Mouse (Mus musculus): ENCODE results near the gene Ttn. TPM values are rescaled to one million over a fixed set of nuclear protein-coding genes. Genes with fewer than 3 reads are reported as not detected.

The Ttn gene
- total RNA-seq, 2 experiments from 2014 or later, result 1.2 to 2.9 TPM

- DNase-seq (ENCODE audit: extremely low spot score in 1 of 2, low spot score in 1 of 2), result peak; percentile 79 to 80
Measured at GRCm38 (mm10) chr2:76672966-76673392, 309.4 kb downstream of the Ttn start, which contains the start of gene Fkbp7. Gene Fkbp7 (minus strand): TSS chr2:76673116.

DNA sequence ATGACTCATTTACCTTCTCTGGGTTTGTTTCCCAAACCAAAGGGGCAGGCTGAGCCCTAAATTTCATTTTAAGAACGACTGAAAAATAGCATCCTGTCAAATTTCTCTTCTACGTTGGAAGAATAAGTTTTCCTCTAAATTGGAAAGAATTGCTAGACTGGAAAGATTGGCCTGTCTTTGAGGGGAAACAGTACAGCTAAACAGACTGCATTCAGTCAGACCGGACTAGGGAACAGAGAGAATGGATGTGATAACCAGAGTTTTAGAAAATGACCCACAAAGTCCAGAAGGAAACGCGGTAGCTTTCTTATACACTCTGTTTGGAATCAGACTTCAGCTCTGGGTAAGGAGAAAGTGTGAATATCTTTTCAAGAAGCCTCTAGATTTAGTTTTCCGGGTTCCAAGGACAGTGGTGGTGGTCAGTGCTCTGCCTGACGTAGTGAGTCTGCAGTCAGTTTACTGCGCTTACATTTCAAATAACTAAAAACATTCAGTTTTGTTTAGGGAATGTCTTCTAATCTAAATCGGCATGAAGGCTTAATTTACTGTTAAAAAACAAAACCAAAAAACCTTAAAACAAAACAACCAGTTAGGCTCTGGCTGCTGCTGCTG lies 310.1 kb downstream of the Ttn start:
- DNase-seq (ENCODE audit: extremely low spot score in 1 of 2, low spot score in 1 of 2), result no peak

- no peak for DNase-seq (ENCODE audit: extremely low spot score in 1 of 2, low spot score in 1 of 2)
Measured at GRCm38 (mm10) chr2:76671641-76672040, 310.7 kb downstream of the Ttn start.

DNA sequence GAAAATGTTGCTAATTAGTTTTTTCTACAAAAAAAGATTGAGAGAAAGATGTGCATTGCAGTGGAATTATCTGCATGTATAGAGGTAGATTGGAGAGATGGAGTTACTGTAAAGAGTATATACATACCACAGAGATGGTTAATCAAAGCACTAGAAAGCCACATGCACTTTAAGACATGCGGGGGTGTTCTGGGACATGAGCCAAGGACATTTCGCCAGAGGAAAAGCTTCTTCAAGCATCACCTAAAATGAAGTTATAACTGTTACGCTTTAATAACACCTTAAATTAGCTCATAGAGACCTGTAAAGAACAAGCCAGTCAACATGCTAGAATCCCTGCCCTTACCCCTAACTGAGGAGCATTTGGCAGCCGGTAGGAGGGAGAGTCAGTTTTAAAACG lies 315.1 kb downstream of the Ttn start:
- DNase-seq (ENCODE audit: extremely low spot score in 1 of 2, low spot score in 1 of 2), result no peak

DNA sequence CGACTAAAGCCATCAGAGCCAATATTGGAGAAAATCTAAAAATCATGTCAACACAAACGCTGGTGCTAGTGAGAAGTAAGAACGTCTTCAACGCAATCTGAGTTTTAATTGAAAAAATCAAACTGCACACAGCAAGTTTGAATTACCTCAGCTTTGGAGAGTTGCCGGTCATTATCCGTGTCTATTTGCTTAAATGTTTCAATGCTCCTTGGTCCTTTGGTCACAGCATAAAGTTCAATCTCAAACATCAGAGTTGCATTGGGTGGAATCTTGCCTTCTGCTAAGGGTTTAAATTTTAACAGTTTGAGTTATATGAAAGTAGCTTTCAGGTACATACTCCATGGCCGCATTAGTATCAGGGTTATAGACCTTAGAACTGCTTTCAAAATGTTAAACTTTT lies 316.8 kb downstream of the Ttn start:
- DNase-seq (ENCODE audit: extremely low spot score in 1 of 2, low spot score in 1 of 2), result no peak

DNA sequence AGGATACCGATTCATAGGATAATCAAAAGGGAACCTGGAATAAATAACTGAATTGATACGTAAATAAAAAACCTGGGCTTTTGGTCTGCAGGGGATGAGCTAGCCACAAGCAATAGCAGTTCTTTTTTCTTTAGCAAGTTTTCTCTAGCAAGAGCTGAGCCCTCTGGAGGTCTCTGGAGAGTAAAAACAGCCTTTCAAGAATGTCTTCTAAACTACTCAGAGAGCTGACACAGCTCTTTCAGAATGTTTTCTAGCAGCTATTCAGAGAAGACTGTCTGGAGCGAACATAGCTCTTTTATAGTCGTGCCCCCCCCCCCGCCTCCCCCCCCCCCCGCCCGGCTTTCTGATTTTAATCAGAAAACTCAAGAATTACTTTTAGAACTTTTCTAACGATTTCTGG lies 322.9 kb downstream of the Ttn start:
- DNase-seq (ENCODE audit: extremely low spot score in 1 of 2, low spot score in 1 of 2), result no peak

DNA sequence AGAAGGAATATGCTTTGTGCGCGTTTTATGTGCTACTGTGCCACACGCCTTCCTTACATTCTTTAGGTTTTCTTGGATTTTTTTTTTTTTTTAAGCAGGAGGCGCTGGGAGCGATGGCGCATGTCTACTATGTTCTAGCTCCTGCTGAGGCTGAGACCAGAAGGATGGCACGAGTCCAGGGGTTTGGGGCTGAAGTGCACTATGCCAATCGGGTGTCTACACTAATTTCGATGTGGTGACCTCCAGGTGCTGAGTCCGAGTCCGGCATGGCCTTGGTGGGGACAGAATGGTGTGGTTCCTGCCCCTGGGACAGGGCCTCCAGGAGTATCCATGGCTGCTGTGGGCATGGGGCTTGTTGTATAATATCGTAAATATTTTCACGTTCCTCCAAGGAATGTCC lies 323.8 kb downstream of the Ttn start:
- no peak for DNase-seq (ENCODE audit: extremely low spot score in 1 of 2, low spot score in 1 of 2)

DNA sequence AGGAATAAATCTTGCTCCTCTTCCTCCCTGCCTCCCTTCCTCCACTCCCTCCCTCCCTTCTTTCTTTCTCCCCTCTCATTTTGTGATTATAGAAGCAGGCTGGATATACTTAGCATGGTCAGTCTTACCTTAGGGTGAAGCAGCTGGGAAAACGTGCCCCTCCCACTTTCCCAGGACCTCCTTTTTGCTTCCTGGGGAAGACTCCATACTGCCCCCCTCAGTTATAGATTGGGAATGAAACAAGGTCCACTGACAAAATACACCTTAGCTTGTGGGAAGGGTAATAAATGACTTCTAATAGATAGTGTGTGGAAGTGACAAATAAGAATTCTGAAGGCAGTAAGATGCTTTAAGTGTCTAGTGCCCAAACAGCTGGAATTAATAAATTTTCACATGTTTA lies 326.4 kb downstream of the Ttn start:
- DNase-seq (ENCODE audit: extremely low spot score in 1 of 2, low spot score in 1 of 2), result no peak

DNA sequence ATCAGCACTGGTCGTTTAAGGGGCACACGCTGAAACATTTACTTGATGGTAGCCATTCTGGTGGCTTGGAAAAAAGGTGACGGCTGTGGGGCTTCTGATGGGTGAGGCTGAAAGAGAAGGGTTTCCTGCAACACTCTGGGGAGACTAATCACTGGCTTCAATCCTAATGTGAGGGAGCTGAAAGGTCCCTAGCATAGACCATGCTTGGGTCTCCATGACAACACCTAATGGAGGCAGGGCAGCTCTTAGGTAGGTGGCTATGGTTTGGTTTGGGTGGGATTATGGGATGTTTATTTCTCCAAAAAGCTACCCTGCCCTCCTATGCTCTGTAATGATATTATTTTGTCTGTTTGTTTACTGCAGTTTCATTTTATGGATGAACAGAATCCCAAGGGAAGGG lies 326.9 kb downstream of the Ttn start:
- no peak for DNase-seq (ENCODE audit: extremely low spot score in 1 of 2, low spot score in 1 of 2)

- DNase-seq (ENCODE audit: extremely low spot score in 1 of 2, low spot score in 1 of 2), result no peak
Measured at GRCm38 (mm10) chr2:76654646-76655045, 327.7 kb downstream of the Ttn start.

Other genes starting within 250 kb of the Ttn start
- 10 to 100 TPM; 19.9 to 24.4 TPM for gene Ccdc141, start 188.1 kb upstream of the Ttn start, total RNA-seq (2021)

All from layer of hippocampus, postnatal 25 days (tissue).